Mouse (Mus musculus) embryonic stem cell, embryonic (primary cell): Measurements from ENCODE around the gene Ninl.
"Not testable (repeated sequence)": the region's sequence is repeated elsewhere in the genome, so short reads cannot be mapped to it uniquely, and the experiment has no call there.

Experiments used
- CTCF ChIA-PET, 4 experiments: fragments of 300-600 bp in 2 of 4; fragments of 350-600 bp in 2 of 4; sonication (Branson Sonifier 250); formaldehyde crosslinking; loops; one replicate each; lab custom pipeline; 2022; ENCODE audit warnings: inconsistent platforms in 2 of 4; lab: Charles Lee
- POLR2A ChIA-PET, 4 experiments: fragments of 300-600 bp in 2 of 4; fragments of 350-600 bp in 2 of 4; sonication (Branson Sonifier 250); formaldehyde crosslinking; loops; one replicate each; lab custom pipeline; 2022; ENCODE audit warnings: antibody characterized with exemption in 4 of 4, inconsistent platforms in 1 of 4; lab: Charles Lee

Gene Ninl

GRCm38 (mm10) chr2:150973401-150974115 is 65.6 kb downstream of the Ninl start:
- CTCF ChIA-PET: no interaction called here
- POLR2A ChIA-PET: interaction anchor here in 3 of 4 experiments (1.0 to 2.2 kb wide), 7 partner anchors 11 to 317 kb away, joined by 3 to 8 read pairs (median 3); partner anchors contain the start of genes Nanp (in 2 of the 3) and Ninl (in 2 of the 3)

- ChIA-PET CTCF (interaction anchor here in 1 of 4 experiments (0.5 kb wide), 1 partner anchor 53 kb away, joined by 3 read pairs; no protein-coding TSS in a partner anchor), POLR2A (interaction anchor here in 3 of 4 experiments (0.7 to 1.7 kb wide), 10 partner anchors 9 to 316 kb away, joined by 3 to 4 read pairs (median 3); partner anchors contain the start of genes Nanp (in 2 of the 3) and Ninl (in 2 of the 3))
These were observed 66.5 kb downstream of the Ninl start for GRCm38 (mm10) chr2:150972681-150973080.

DNA sequence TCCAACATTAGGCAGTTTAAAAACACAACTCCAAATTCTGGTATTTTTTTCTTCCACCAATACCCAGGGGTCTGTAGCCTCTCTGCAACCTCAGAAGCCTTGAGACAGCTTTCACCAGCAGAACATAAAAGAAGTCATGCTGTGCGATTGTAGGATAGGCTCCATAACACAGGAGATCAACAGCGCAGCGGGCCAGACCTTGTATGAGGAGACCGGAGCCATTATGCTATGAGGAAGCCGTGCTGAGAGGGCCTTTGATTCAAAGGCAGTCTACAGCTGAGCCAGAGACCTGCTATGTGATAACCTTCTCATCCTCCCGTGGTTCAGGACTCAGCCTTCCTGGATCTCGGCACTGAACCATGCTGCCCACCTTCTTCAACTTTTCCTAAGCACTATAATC is 67.3 kb downstream of the Ninl start:
- ChIA-PET POLR2A (interaction anchor here in 3 of 4 experiments (0.7 to 1.7 kb wide), 9 partner anchors 8 to 255 kb away, joined by 3 to 4 read pairs (median 4); partner anchors contain the start of genes Nanp (in 1 of the 3) and Ninl (in 1 of the 3)), CTCF (interaction anchor here in 1 of 4 experiments (0.8 kb wide), 1 partner anchor 36 kb away, joined by 3 read pairs; no protein-coding TSS in a partner anchor)

DNA sequence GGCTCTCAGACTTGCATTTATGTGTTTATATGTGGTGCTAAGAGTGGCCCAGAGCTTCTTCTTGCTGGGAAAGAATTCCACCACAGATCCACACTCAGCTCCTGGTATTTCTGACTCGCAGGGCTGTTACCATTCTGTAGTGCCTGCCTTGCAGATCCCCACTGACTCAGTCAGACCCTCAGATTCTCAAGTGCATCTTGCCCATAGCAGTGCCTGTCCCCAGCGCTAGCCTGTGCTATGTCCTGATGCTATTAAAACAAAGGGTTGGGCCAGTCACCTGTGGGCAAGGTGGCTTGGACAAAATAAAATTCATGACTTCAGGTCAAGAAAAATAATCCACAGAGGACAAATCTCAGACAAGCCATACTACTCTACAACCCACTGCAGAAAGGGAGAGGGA is 70.0 kb downstream of the Ninl start:
- POLR2A ChIA-PET: interaction anchor here in 2 of 4 experiments (1.2 to 1.4 kb wide), 2 partner anchors 29 to 108 kb away, joined by 3 read pairs; no protein-coding TSS in a partner anchor

GRCm38 (mm10) chr2:150967491-150967890 is 71.7 kb downstream of the Ninl start:
- ChIA-PET POLR2A (no interaction called here), CTCF (interaction anchor here in 1 of 4 experiments (1.6 kb wide), 1 partner anchor 139 kb away, joined by 3 read pairs; no protein-coding TSS in a partner anchor)

More for the DNA sequence above, 70.0 kb downstream of the Ninl start:
- CTCF ChIA-PET: no interaction called here

- ChIA-PET POLR2A (interaction anchor here in 2 of 4 experiments (0.5 to 1.7 kb wide), 3 partner anchors 16 to 26 kb away, joined by 3 to 13 read pairs (median 8); no protein-coding TSS in a partner anchor), CTCF (interaction anchor here in 2 of 4 experiments (0.6 to 1.6 kb wide), 2 partner anchors 138 to 815 kb away, joined by 3 to 4 read pairs; no protein-coding TSS in a partner anchor)
These were observed 73.2 kb downstream of the Ninl start for GRCm38 (mm10) chr2:150965951-150966350.

DNA sequence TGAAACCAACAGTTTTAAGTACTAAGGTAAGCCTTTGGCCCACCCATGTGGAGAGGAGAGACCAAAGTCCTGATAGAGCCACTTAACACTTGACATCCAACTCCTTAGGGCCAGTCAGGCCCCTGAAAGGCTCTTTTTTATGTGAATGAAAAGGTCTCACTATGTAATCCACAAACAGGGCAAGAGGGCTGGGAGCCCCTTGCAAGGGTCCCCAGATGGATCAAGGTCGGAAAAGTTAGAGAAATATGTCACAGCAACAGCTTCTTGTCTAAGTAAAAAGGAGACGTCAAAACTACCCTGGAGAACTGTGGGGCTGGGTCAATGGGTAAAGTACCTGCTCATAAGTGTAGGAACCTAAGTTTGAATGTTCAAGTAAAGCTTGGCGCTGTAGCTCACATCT is 74.5 kb downstream of the Ninl start:
- ChIA-PET CTCF (no interaction called here), POLR2A (interaction anchor here in 3 of 4 experiments (0.8 to 1.7 kb wide), 3 partner anchors 15 to 60 kb away, joined by 3 to 13 read pairs (median 4); partner anchors contain the start of gene Abhd12 (in 1 of the 3))

GRCm38 (mm10) chr2:150963246-150963645 is 75.9 kb downstream of the Ninl start:
- POLR2A ChIA-PET: interaction anchor here in 2 of 4 experiments (1.5 to 1.8 kb wide), 2 partner anchors 9 to 10 kb away, joined by 3 read pairs; no protein-coding TSS in a partner anchor

DNA sequence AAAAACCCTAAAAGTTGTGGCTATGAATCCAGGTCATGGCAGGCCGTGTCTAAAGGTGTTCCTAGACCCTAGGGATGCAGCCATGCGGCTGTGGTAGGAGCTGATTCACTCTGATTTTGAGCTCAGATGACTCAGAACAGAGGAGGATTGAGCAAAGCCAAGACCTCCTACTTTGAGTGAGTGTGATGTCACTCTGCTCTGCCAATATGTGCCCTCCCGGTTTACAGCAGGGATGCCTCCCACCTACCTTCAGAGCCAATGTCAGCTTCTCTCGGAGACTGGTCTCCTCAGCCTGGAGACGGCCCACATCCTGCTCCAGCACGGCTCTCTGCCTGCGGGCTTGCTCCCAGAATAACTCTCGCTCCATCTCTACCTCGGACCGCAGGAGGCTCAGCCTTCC is 79.7 kb downstream of the Ninl start:
- ChIA-PET CTCF (no interaction called here), POLR2A (interaction anchor here in 3 of 4 experiments (0.6 to 1.8 kb wide), 4 partner anchors 50 to 298 kb away, joined by 3 to 9 read pairs (median 4); partner anchors contain the start of genes Abhd12 (in 1 of the 3), Nanp (in 1 of the 3) and Ninl (in 1 of the 3))

More at GRCm38 (mm10) chr2:150963246-150963645, 75.9 kb downstream of the Ninl start:
- CTCF ChIA-PET: no interaction called here

GRCm38 (mm10) chr2:150955859-150956258 is 83.3 kb downstream of the Ninl start:
- POLR2A ChIA-PET: interaction anchor here in 2 of 4 experiments (0.5 to 1.7 kb wide), 7 partner anchors 9 to 560 kb away, joined by 3 to 6 read pairs (median 4); no protein-coding TSS in a partner anchor
- CTCF ChIA-PET: interaction anchor here in 1 of 4 experiments (0.6 kb wide), 1 partner anchor 24 kb away, joined by 4 read pairs; no protein-coding TSS in a partner anchor

DNA sequence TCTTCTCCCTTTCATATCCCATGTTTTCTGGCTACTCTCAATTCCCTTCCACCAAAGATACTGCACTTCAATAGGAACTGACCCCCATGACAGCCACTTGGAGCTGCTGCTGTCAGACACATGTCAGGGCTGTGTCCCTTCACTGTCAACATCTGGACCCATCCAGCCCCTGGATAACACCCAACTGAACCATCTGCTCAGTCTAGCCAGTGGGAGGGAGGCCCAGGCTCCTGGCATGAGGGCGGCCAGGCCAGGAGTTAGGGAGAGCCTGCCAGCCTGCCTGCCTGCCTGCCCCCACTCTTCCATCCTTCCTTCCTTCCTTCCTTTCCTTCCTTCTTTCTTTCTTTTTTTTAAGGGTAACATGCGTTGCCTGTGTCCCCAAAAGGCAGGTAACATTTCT is 88.0 kb downstream of the Ninl start:
- CTCF ChIA-PET: no interaction called here

DNA sequence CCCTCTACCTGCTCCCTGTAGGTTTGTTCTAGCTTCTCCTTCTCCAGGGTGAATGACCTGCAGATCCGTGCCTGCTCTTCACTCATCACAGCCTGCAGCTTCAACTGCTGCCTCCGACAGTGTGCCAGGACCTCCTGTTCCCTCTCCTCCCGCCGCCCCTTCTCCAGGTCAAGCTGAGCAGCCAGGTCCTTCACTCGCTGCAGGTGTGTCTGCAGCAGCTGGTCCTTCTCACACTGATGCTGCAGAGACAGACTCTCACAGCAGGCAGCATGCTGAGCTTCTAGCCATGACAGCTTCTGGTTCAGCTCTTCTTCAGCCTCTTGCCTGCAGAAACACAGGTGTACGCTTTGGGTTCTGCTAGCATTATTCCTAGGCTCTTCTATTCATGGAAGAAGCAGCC is 89.1 kb downstream of the Ninl start:
- ChIA-PET CTCF (no interaction called here), POLR2A (interaction anchor here in 3 of 4 experiments (0.9 to 2.7 kb wide), 19 partner anchors 12 to 644 kb away, joined by 3 to 13 read pairs (median 4); partner anchors contain the start of genes Abhd12 (in 3 of the 3), Nanp (in 2 of the 3), Ninl (in 2 of the 3) and Gins1 (in 1 of the 3))

More for the DNA sequence above, 88.0 kb downstream of the Ninl start:
- POLR2A ChIA-PET: interaction anchor here in 1 of 4 experiments (2.4 to 2.7 kb wide), 3 partner anchors 14 to 88 kb away, joined by 10 to 13 read pairs (median 11); partner anchors contain the start of genes Abhd12, Nanp and Ninl

DNA sequence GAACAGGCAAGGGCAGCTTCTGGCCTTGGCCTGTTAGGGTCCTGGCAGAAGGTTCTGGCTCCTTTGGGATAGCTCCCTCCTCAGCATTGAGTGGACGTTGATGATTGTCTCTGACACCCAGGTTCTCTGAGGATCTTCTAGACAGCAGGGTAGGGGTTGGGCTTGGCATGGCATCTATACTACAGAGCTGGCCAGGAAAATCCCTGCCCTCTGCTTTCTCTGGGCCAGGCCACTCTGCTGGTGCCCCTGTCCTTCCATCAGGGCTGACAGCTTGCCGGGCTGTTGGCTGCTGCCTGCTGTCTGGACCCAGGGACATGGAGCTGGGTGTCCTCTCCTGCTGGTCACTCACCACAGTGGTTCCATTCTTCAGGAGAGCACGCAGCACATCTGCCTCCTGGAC is 89.5 kb downstream of the Ninl start:
- CTCF ChIA-PET: interaction anchor here in 1 of 4 experiments (0.7 kb wide), 1 partner anchor 11 kb away, joined by 3 read pairs; no protein-coding TSS in a partner anchor
- POLR2A ChIA-PET: interaction anchor here in 3 of 4 experiments (0.8 to 2.7 kb wide), 20 partner anchors 12 to 645 kb away, joined by 3 to 13 read pairs (median 4); partner anchors contain the start of genes Abhd12 (in 3 of the 3), Nanp (in 2 of the 3), Ninl (in 2 of the 3) and Gins1 (in 1 of the 3)

DNA sequence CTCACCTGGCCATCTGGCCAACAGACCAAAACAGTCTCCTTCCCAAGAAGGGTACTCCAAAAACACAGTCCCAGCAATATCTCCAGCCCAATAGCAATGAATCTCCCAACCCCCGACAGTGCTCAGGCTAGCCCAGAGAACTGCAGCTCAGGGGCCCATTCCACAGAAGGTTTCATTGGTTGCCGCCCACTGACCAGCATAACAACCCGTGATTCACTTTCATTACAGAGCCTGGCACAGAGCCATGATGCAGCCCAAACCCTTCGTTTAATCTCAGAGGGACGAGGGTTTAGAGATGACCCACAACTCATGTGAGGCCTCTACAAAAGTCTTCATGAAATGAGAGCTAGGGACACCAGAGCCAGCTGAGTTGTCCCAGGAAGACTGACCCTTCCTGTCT is 90.4 kb downstream of the Ninl start:
- CTCF ChIA-PET: no interaction called here
- POLR2A ChIA-PET: interaction anchor here in 3 of 4 experiments (0.8 to 2.7 kb wide), 13 partner anchors 11 to 646 kb away, joined by 3 to 13 read pairs (median 4); partner anchors contain the start of genes Nanp (in 2 of the 3) and Ninl (in 2 of the 3)

DNA sequence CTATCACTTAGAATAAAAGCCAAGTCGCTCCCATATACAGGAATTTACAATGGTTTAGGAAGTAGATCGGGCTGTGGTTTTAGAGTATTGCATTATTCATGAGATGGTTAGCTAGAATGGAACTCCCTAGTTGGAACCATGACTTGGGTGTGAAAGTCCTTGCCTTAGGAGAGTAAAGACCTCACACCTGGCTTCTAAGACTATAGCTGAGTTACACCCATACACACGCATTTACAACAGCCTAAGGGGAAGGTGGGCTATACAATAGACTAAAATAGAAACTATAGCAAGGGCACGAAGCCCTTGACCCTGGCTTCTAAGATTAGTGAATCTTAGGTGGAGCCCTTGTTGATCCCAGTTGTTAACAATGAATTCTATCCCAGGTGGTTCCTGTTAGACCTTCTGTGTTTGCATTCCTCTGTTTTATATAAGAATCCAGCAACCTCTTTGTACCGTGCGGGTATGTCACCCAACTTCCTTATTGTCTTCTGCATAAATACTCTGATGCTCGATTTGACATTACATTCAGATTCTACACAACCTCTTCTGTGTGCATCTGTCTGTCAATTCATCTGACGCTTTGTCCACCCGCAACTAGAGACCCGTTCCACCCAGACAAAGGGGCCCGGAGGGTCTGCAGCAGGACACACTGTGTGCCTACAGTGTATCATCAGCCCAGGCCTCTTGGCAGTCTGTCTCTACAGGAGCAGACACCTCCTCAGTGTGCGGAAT is 91.1 kb downstream of the Ninl start:
- POLR2A ChIA-PET: interaction anchor here in 1 of 4 experiments (0.6 to 1.5 kb wide), 9 partner anchors 7 to 291 kb away, joined by 3 to 6 read pairs (median 3); partner anchors contain the start of genes Acss1, Gins1, Nanp and Ninl
- CTCF ChIA-PET: not testable (repeated sequence)

DNA sequence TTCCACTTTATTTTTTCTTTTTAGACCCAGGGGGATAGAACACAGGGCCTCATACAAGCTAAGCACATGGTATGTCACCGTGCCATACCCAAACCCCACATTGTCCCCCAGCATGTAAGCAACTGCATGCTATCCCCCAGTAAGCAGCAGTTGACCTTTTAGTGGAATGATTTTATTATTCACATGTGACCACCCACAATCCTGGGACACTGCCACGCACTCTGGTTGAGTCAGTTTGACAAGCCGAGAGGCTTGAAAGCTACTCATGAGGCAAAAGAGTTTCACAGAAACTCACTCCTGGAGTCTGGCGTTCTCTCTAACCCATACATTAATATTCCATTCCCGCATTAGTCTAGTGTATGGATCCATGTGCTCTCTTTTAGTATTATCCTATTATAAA is 91.8 kb downstream of the Ninl start:
- CTCF ChIA-PET: not testable (repeated sequence)
- POLR2A ChIA-PET: interaction anchor here in 1 of 4 experiments (0.6 to 1.5 kb wide), 10 partner anchors 8 to 290 kb away, joined by 3 to 6 read pairs (median 3); partner anchors contain the start of genes Acss1, Gins1, Nanp and Ninl

- ChIA-PET POLR2A (interaction anchor here in 3 of 4 experiments (1.1 to 2.6 kb wide), 5 partner anchors 10 to 55 kb away, joined by 3 to 10 read pairs (median 4); no protein-coding TSS in a partner anchor), CTCF (no interaction called here)
These were observed 95.2 kb downstream of the Ninl start for GRCm38 (mm10) chr2:150944017-150944416.
